Mouse (Mus musculus): ENCODE measurements around the gene Sept6.

GRCm38 (mm10) chrX:37023652-37024309 lies 32.2 kb upstream of the Sept6 start:
- TF ChIP-seq EP300 (IDR thresholded peaks at IDR 0.05; ENCODE audit: low read depth) (no peak), CTCF (IDR thresholded peaks at IDR 0.05; ENCODE audit: low read depth) (no peak)
